Mouse (Mus musculus): ENCODE results near the gene Pdgfc. TPM values are rescaled to one million over a fixed set of nuclear protein-coding genes. Genes with fewer than 3 reads are reported as not detected.

The Pdgfc gene
- polyA plus RNA-seq (2015; fragmentation: Nextera tagmentation; extraction: Ambion mirVana) = 34.4 and 36.4 TPM in 2 replicates

- Histone ChIP-seq H3K27ac (peak within 1 kb of the TSS; percentile 93), H3K9me3 (no peaks in the 10 kb centered on the region), H3K4me1 (peaks cover 17% of the 10 kb centered on the region), H3K9ac (peak within 1 kb of the TSS; percentile 62), H3K27me3 (no peaks in the 10 kb centered on the region), H3K4me3 (peak within 1 kb of the TSS; percentile 85), H3K4me2 (peak within 1 kb of the TSS; percentile 83), H3K36me3 (no peaks in the 10 kb centered on the region)
- peak; percentile 57; the same call in 1 of the 2 replicates for ATAC-seq (ENCODE audit: insufficient number of reproducible peaks, low FRiP score, low TSS enrichment, low read depth)
- 2% methylated on average over 17 of the region's 17 CpGs for WGBS
Measured at GRCm38 (mm10) chr3:81036151-81036553, at the start of gene Pdgfc. TSS of gene Pdgfc (plus strand) at chr3:81036416.

GRCm38 (mm10) chr3:81009245-81009644, 27.0 kb upstream of the Pdgfc start:
- Histone ChIP-seq H3K9me3 (no peaks in the 10 kb centered on the region), H3K36me3 (no peaks in the 10 kb centered on the region), H3K4me1 (no peaks in the 10 kb centered on the region), H3K27ac (no peak overlapping the region), H3K4me3 (no peak overlapping the region), H3K9ac (no peak overlapping the region), H3K27me3 (no peaks in the 10 kb centered on the region), H3K4me2 (no peak overlapping the region)
- no peak for ATAC-seq (ENCODE audit: insufficient number of reproducible peaks, low FRiP score, low TSS enrichment, low read depth)
- WGBS = 77% methylated on average over 3 of the region's 3 CpGs

GRCm38 (mm10) chr3:81009899-81010298, 26.3 kb upstream of the Pdgfc start:
- Histone ChIP-seq H3K4me2 (no peak overlapping the region), H3K36me3 (no peaks in the 10 kb centered on the region), H3K27me3 (no peaks in the 10 kb centered on the region), H3K4me1 (no peaks in the 10 kb centered on the region), H3K4me3 (no peak overlapping the region), H3K9ac (no peak overlapping the region), H3K9me3 (no peaks in the 10 kb centered on the region), H3K27ac (no peak overlapping the region)
- no peak for ATAC-seq (ENCODE audit: insufficient number of reproducible peaks, low FRiP score, low TSS enrichment, low read depth)
- WGBS = 72% methylated on average over 3 of the region's 3 CpGs

- Histone ChIP-seq H3K4me3 (no peak overlapping the region), H3K4me2 (no peak overlapping the region), H3K9ac (no peak overlapping the region), H3K9me3 (no peaks in the 10 kb centered on the region), H3K27me3 (no peaks in the 10 kb centered on the region), H3K36me3 (no peaks in the 10 kb centered on the region), H3K4me1 (peaks cover 10% of the 10 kb centered on the region; the same call in 1 of the 2 replicates), H3K27ac (no peak overlapping the region)
- 67% methylated on average over 5 of the region's 5 CpGs for WGBS
- peak; percentile 72; the same call in 1 of the 2 replicates for ATAC-seq (ENCODE audit: insufficient number of reproducible peaks, low FRiP score, low TSS enrichment, low read depth)
Measured at GRCm38 (mm10) chr3:81017385-81018051, 18.7 kb upstream of the Pdgfc start.

DNA sequence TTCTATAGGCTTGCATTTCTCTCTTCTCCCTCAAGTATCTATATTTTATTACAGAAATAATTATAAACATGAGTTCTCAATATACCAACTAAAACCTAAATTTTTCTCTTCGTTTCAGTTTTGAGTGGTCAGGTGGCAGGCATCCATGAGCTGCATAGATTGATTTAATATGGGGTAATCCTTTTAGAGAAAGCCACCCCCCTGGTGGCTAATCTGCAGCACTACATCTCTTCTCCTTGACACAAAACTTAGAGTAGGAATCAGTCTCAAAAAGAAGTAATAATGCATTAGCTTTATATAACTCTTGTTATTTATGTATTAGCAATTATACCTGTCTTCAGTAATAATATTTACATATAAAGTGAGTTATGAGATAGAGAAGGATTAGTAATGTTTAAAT, 16.2 kb upstream of the Pdgfc start:
- WGBS = 37% methylated on average over 1 of the region's 1 CpGs

DNA sequence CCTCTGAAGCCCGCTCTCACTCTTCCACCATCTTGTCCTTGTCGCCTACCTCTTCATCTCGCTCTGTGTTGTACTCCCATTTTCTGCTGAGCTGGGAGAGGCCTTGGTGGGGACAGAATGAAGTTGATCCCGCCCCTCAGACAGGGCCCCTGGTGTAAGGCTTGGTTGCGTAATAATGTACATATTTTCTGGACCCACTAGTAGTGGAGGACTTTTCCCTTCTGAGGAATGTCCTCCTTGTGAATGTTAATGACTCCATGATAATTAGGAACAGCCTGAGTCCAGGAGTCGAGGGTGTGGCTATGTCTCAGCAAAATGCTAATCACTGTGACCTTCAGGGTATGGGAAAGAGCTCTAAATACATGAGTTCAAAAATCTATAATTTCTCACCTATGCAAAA, 14.4 kb upstream of the Pdgfc start:
- no peaks in the 10 kb centered on the region for H3K27me3 ChIP-seq
- H3K4me1 ChIP-seq = peaks cover 10% of the 10 kb centered on the region; the same call in 1 of the 2 replicates
- no peak overlapping the region for H3K9ac ChIP-seq
- 80% methylated on average over 6 of the region's 6 CpGs for WGBS
- no peak overlapping the region for H3K27ac ChIP-seq
- no peak overlapping the region for H3K4me3 ChIP-seq
- ATAC-seq (ENCODE audit: insufficient number of reproducible peaks, low FRiP score, low TSS enrichment, low read depth) = no peak
- H3K4me2 ChIP-seq = no peak overlapping the region
- H3K36me3 ChIP-seq = no peaks in the 10 kb centered on the region
- no peaks in the 10 kb centered on the region for H3K9me3 ChIP-seq

More for the DNA sequence above, 16.2 kb upstream of the Pdgfc start:
- Histone ChIP-seq H3K4me1 (peaks cover 10% of the 10 kb centered on the region; the same call in 1 of the 2 replicates), H3K27me3 (no peaks in the 10 kb centered on the region), H3K4me3 (no peak overlapping the region), H3K4me2 (no peak overlapping the region), H3K9me3 (no peaks in the 10 kb centered on the region), H3K9ac (no peak overlapping the region), H3K36me3 (no peaks in the 10 kb centered on the region), H3K27ac (no peak overlapping the region)
- ATAC-seq (ENCODE audit: insufficient number of reproducible peaks, low FRiP score, low TSS enrichment, low read depth) = no peak

DNA sequence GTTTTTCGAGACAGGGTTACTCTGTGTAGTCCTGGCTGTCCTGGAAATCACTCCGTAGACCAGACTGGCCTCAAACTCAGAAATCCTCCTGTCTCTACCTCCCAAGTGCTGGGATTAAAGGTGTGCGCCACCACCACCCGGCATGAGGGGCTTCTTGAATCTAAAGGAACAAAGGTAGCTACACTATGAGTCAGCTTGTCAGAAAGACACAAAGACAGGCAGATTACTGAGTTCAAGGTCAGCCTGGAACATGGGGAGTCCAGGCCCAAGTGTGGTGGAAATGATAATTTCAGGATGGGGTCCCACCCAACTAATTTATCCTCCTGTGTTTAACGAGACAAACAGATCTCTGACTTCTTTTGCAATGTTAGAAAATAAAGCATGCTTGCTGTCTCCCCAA, 13.9 kb upstream of the Pdgfc start:
- WGBS = 79% methylated on average over 5 of the region's 5 CpGs
- Histone ChIP-seq H3K9me3 (no peaks in the 10 kb centered on the region), H3K27me3 (no peaks in the 10 kb centered on the region), H3K4me1 (peaks cover 8% of the 10 kb centered on the region; the same call in 1 of the 2 replicates), H3K9ac (no peak overlapping the region), H3K4me3 (no peak overlapping the region), H3K4me2 (no peak overlapping the region), H3K36me3 (no peaks in the 10 kb centered on the region), H3K27ac (no peak overlapping the region)
- no peak for ATAC-seq (ENCODE audit: insufficient number of reproducible peaks, low FRiP score, low TSS enrichment, low read depth)

GRCm38 (mm10) chr3:81022845-81023244, 13.4 kb upstream of the Pdgfc start:
- H3K9me3 ChIP-seq = no peaks in the 10 kb centered on the region
- H3K36me3 ChIP-seq = no peaks in the 10 kb centered on the region
- no peak overlapping the region for H3K9ac ChIP-seq
- no peak overlapping the region for H3K4me3 ChIP-seq
- WGBS = 70% methylated on average over 1 of the region's 1 CpGs
- no peaks in the 10 kb centered on the region for H3K27me3 ChIP-seq
- ATAC-seq (ENCODE audit: insufficient number of reproducible peaks, low FRiP score, low TSS enrichment, low read depth) = no peak
- no peak overlapping the region for H3K27ac ChIP-seq
- no peak overlapping the region for H3K4me2 ChIP-seq
- H3K4me1 ChIP-seq = peaks cover 3% of the 10 kb centered on the region; the same call in 1 of the 2 replicates

DNA sequence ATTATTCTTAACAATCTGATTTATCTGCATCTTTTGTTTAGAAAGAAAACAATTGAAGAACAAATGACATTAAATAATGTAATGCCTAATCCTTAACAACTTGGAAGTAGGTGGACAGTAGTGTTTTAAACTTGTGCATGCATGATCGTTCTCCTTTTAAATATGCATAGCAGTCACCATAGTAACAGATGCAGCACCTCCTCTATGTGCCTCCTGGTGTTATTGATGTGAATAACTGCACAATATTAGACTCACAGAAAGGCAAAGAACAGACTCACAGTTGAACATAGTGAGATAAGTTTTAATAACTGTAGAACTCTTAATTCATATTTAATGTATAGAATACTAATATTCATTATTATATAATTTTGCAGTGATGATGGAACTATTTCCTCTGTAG, 12.6 kb upstream of the Pdgfc start:
- WGBS = 57% methylated on average over 1 of the region's 1 CpGs
- ATAC-seq (ENCODE audit: insufficient number of reproducible peaks, low FRiP score, low TSS enrichment, low read depth) = no peak
- Histone ChIP-seq H3K4me1 (no peaks in the 10 kb centered on the region), H3K27ac (no peak overlapping the region), H3K9ac (no peak overlapping the region), H3K4me2 (no peak overlapping the region), H3K27me3 (no peaks in the 10 kb centered on the region), H3K9me3 (no peaks in the 10 kb centered on the region), H3K4me3 (no peak overlapping the region), H3K36me3 (no peaks in the 10 kb centered on the region)

DNA sequence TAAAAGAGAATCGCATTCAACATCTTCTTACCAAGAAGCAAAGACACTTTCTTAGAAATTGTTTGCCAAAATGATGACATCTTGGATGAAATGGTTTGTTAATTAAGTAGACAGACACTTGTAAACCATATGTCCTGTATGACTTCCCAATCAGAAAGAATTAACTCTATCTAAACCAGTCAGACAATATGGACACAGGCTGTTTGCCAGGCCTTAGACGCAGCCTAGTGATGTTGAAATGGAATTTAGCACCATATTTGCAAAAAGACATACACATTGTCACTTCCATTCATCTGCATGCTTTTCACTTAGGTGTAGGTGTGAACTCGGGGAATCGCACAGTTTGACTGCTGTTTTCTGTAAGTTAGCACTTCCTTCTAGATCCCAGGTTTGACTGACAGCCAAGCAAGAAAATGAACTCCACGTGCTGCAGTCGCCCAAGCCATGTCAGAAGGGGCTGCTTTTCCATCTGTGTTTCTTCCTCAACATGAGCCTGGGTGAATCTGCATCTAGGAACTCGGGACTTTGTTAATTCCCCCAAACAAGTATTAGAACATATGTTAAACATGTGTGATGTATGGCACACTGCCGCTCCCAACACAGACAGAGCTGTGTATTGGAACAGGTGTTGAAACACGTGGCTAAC, 10.5 kb upstream of the Pdgfc start:
- H3K27ac ChIP-seq = no peak overlapping the region
- no peak overlapping the region for H3K4me2 ChIP-seq
- ATAC-seq (ENCODE audit: insufficient number of reproducible peaks, low FRiP score, low TSS enrichment, low read depth) = no peak
- H3K9ac ChIP-seq = no peak overlapping the region
- no peaks in the 10 kb centered on the region for H3K27me3 ChIP-seq
- no peaks in the 10 kb centered on the region for H3K9me3 ChIP-seq
- H3K4me3 ChIP-seq = no peak overlapping the region
- 40% methylated on average over 9 of the region's 9 CpGs for WGBS
- no peaks in the 10 kb centered on the region for H3K36me3 ChIP-seq
- no peaks in the 10 kb centered on the region for H3K4me1 ChIP-seq

- no peak overlapping the region for H3K4me3 ChIP-seq
- H3K27me3 ChIP-seq = no peaks in the 10 kb centered on the region
- no peak overlapping the region for H3K4me2 ChIP-seq
- 49% methylated on average over 3 of the region's 3 CpGs for WGBS
- no peaks in the 10 kb centered on the region for H3K4me1 ChIP-seq
- no peak overlapping the region for H3K27ac ChIP-seq
- no peaks in the 10 kb centered on the region for H3K36me3 ChIP-seq
- no peak for ATAC-seq (ENCODE audit: insufficient number of reproducible peaks, low FRiP score, low TSS enrichment, low read depth)
- H3K9ac ChIP-seq = no peak overlapping the region
- H3K9me3 ChIP-seq = no peaks in the 10 kb centered on the region
Measured at GRCm38 (mm10) chr3:81028361-81028760, 7.9 kb upstream of the Pdgfc start.

DNA sequence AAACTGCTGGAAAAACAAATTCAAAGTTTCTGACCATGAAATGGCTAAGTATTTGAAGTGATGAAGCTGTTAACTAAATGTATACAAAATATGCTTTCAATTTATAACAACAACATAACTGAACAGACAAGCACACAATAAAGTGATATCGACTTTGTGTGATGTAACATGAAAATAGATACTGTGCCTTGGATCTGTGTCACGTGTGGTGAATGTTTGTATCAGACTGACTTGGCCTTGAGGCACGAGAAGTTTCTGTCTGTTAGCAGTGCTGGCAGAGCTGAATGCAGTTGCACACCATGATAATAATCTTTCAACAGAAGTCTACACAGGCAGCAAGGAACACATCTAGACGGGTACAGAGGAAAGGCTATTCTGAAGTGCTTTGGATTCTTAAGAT, 6.9 kb upstream of the Pdgfc start:
- no peak overlapping the region for H3K4me2 ChIP-seq
- no peaks in the 10 kb centered on the region for H3K9me3 ChIP-seq
- no peaks in the 10 kb centered on the region for H3K27me3 ChIP-seq
- no peak overlapping the region for H3K9ac ChIP-seq
- no peak overlapping the region for H3K4me3 ChIP-seq
- WGBS = 52% methylated on average over 4 of the region's 4 CpGs
- no peak overlapping the region for H3K27ac ChIP-seq
- H3K4me1 ChIP-seq = no peaks in the 10 kb centered on the region
- H3K36me3 ChIP-seq = no peaks in the 10 kb centered on the region
- ATAC-seq (ENCODE audit: insufficient number of reproducible peaks, low FRiP score, low TSS enrichment, low read depth) = no peak
